Mouse (Mus musculus) MN1 (cell line): ENCODE results near the gene Gcnt3.

Experiments
- DNase-seq: peaks from one replicate; pipeline ENCODE4 v3.0.0-alpha.2; 2016; ENCODE audit warnings: low spot score

Gene Gcnt3

GRCm38 (mm10) chr9:70037988-70038387, at the start of gene Gcnt3:
Gene Gcnt3, minus strand, starts transcription at chr9:70038088.
- no peak for DNase-seq

- DNase-seq: no peak
Observed at GRCm38 (mm10) chr9:70087379-70087778, 49.5 kb upstream of the Gcnt3 start.

GRCm38 (mm10) chr9:70086091-70086490, 48.2 kb upstream of the Gcnt3 start:
- DNase-seq: no peak

- DNase-seq: no peak
Observed at GRCm38 (mm10) chr9:70084107-70084506, 46.2 kb upstream of the Gcnt3 start.

- no peak for DNase-seq
Observed at GRCm38 (mm10) chr9:70082357-70083204, 44.7 kb upstream of the Gcnt3 start.

- DNase-seq: no peak
Observed at GRCm38 (mm10) chr9:70081767-70082166, 43.9 kb upstream of the Gcnt3 start.

GRCm38 (mm10) chr9:70080976-70081375, 43.1 kb upstream of the Gcnt3 start:
- DNase-seq: peak; percentile 9

- DNase-seq: no peak
Observed at GRCm38 (mm10) chr9:70080027-70080800, 42.3 kb upstream of the Gcnt3 start.

GRCm38 (mm10) chr9:70078034-70078433, 40.1 kb upstream of the Gcnt3 start:
- DNase-seq: no peak

- no peak for DNase-seq
Observed at GRCm38 (mm10) chr9:70077170-70077569, 39.3 kb upstream of the Gcnt3 start.

- no peak for DNase-seq
Observed at GRCm38 (mm10) chr9:70072387-70072786, 34.5 kb upstream of the Gcnt3 start.

- DNase-seq: no peak
Observed at GRCm38 (mm10) chr9:70069961-70070435, 32.1 kb upstream of the Gcnt3 start.

- DNase-seq: no peak
Observed at GRCm38 (mm10) chr9:70067497-70067896, 29.6 kb upstream of the Gcnt3 start.

GRCm38 (mm10) chr9:70062012-70062411, 24.1 kb upstream of the Gcnt3 start:
- DNase-seq: no peak

GRCm38 (mm10) chr9:70053411-70053810, 15.5 kb upstream of the Gcnt3 start:
- DNase-seq: no peak

- DNase-seq: no peak
Observed at GRCm38 (mm10) chr9:70052730-70053129, 14.8 kb upstream of the Gcnt3 start.

- no peak for DNase-seq
Observed at GRCm38 (mm10) chr9:70049839-70050238, 12.0 kb upstream of the Gcnt3 start.

- DNase-seq: no peak
Observed at GRCm38 (mm10) chr9:70049416-70049783, 11.5 kb upstream of the Gcnt3 start.

- no peak for DNase-seq
Observed at GRCm38 (mm10) chr9:70048751-70049415, 11.0 kb upstream of the Gcnt3 start.

- no peak for DNase-seq
Observed at GRCm38 (mm10) chr9:70048280-70048679, 10.4 kb upstream of the Gcnt3 start.

- no peak for DNase-seq
Observed at GRCm38 (mm10) chr9:70047839-70048238, 10.0 kb upstream of the Gcnt3 start.

GRCm38 (mm10) chr9:70046255-70046654, 8.4 kb upstream of the Gcnt3 start:
- DNase-seq: no peak

- DNase-seq: no peak
Observed at GRCm38 (mm10) chr9:70044865-70045264, 7.0 kb upstream of the Gcnt3 start.
